Mouse (Mus musculus) ES-CJ7 (cell line): ENCODE measurements at regions not wholly inside any gene's neighbourhood (a gene's known extent, or its start where the extent isn't known, plus 50 kb on each side); places are given as distances from the start of the nearest gene placed in this dataset.
"Not testable (repeated sequence)": the region's sequence is repeated elsewhere in the genome, so short reads cannot be mapped to it uniquely, and the experiment has no call there.

Experiments used
- DNase-seq: peaks from one replicate; pipeline ENCODE4 v3.0.0; 2011; ENCODE audit warnings: low read depth, low spot score

GRCm38 (mm10) chr12:77588297-77588696 is 350.4 kb downstream of the Fut8 start:
- DNase-seq: no peak

DNA sequence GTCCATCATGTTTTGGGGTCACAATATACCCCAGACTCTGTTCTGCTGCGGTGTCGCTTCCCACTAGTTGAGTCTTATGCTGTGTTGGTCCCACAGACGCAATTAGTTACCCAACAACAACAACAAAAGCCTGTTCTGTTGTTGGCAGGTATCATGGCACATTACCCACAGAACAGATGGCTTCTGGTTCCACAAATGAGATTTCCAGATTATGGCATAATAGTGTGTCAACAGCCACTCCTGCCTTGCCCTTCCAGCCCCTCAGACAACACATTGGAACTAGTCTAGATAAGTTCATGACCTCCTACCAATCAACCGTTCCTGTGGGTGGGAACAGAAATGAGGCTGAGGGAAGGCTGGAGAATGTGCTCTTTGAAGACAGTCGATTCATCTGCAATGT is 351.5 kb downstream of the Fut8 start:
- DNase-seq: no peak

GRCm38 (mm10) chr12:77594092-77594491 is 356.2 kb downstream of the Fut8 start:
- DNase-seq: no peak

DNA sequence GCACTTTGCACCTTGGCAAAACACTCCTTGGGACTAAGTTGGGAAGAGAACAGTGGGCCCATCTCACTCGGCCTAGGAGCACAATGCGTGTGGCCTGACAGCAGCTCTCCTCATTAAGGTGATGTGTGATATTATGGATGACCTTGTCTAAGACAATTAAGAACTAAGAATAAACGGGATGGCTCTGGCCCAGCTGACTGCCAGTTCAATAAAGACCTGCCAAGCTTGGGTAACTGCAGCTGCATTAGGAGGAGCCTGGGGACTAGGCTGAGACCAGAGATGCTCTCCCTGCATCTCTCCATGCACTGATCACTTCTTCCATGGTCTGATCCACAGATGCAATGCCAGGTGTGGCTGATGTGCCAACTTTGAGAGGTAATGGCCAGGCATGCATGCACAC is 356.7 kb downstream of the Fut8 start:
- DNase-seq: no peak

- DNase-seq: no peak
Measured at GRCm38 (mm10) chr12:77595821-77596220, 357.9 kb downstream of the Fut8 start.

DNA sequence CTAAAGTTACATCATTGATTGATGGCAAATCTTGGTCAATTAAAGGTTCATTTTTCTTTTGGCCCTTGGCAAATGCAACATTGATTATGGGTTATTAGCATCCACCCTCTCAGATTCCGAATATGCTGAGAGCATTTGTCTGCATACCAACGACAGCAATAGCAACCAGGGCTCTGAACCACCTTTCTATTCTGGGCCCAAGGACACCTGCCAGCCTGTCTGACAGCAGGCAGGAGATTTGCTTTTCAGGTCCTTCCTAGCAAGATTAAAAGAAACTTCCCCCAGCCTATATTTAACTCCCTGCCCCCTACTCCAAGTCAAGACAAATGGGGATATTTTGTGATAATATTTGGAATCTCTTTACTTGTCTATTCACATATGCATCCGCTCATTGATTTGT is 358.8 kb downstream of the Fut8 start:
- no peak for DNase-seq

DNA sequence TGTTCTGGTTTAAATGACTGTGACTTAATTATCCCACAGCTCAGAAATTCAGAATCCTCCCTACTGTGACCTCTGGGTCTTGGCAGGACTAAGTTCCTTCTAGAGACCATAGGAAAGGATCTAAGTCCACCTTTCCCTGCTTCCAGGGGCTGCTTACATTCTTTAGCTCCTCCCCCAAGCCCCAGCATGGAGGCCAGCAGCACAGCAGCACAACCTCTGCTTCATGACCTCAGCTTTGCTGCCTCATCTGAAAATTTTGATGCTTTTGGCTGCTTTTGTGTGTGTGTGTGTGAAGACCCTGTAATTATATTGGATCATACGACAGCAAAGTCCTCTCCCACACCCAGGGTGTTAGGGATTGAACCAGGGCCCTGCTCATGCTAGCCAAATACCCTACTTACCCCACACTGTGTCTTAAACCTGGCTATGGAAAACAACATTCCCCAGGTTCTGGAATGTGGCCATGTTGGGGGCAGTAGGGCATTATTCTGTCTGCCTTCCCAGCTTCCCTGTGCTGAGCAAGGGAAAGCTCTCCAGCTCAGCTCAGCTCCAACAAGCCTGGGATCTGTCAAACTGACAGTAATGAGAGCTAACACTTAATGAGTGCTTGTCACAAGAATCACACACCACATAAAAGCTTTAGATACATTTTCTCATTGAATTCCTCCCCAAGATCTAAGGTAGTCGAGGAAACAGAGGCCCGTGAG is 359.9 kb downstream of the Fut8 start:
- no peak for DNase-seq

GRCm38 (mm10) chr12:77598334-77598715 is 360.4 kb downstream of the Fut8 start:
- DNase-seq: no peak

DNA sequence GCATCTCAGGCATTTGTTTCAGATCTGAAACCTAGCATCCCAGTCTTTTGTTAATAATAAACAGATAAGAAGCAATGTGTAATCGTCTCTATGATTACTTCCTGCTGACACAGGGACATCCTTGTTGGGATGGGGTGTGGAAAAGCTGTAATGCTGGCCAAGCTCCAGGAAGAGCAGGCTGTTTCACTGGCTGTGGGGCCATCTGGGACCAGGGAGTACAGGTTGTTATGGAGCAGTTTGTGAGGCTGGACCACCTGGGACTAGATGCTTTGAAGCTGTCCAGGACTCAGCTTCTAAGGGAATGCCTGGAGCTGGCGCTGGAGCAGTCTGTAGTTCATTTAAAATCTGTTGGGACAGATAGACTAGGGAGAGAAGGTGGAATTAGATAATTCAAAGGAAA is 361.5 kb downstream of the Fut8 start:
- DNase-seq: no peak

- no peak for DNase-seq
Measured at GRCm38 (mm10) chr12:77603832-77604501, 366.0 kb downstream of the Fut8 start.

DNA sequence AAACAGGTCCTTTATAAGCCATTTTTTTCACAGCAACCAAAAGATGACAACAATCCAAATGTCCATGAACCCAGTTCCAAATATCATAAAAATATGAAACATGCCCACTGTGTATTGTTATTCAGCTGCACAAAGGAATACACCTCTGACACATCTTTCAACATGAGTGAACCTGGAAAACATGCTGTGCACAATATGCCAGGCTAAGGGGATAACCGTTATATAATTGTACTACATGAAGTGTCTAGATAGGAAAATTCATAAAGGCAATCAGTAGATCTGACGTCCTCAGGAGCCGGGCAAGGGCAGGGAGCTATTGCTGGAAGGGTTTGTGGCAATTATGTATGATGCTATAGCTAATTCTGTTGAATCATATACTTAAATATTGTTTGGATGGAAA is 379.6 kb downstream of the Fut8 start:
- DNase-seq: no peak

DNA sequence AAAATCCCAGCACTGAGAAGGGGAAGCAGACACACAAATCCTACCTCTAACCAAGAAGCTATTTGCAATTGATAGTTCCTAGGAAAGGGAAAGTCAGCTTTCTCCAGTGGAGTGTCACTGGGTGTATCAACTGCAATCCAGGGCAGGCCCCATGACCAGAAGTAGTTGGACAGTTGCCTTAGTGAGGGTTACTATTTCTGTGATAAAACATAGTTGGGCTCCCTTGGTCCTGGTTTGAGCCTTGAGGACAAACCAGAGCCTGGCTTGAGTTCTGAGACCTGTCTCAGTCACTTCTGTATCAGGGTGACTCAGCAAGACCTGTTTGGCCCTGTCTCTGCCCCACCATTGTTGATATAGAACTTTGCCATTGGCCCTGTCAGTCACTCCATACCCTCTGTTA is 384.3 kb downstream of the Fut8 start:
- DNase-seq: no peak

- DNase-seq: not testable (repeated sequence)
Measured at GRCm38 (mm10) chr12:77624323-77624722, 386.4 kb downstream of the Fut8 start.

- DNase-seq: no peak
Measured at GRCm38 (mm10) chr12:77628358-77628850, 390.5 kb downstream of the Fut8 start.

- DNase-seq: no peak
Measured at GRCm38 (mm10) chr12:77633981-77634650, 396.2 kb downstream of the Fut8 start.

- DNase-seq: no peak
Measured at GRCm38 (mm10) chr12:77638266-77638665, 400.3 kb downstream of the Fut8 start.

- DNase-seq: no peak
Measured at GRCm38 (mm10) chr12:77642336-77642735, 404.4 kb downstream of the Fut8 start.

DNA sequence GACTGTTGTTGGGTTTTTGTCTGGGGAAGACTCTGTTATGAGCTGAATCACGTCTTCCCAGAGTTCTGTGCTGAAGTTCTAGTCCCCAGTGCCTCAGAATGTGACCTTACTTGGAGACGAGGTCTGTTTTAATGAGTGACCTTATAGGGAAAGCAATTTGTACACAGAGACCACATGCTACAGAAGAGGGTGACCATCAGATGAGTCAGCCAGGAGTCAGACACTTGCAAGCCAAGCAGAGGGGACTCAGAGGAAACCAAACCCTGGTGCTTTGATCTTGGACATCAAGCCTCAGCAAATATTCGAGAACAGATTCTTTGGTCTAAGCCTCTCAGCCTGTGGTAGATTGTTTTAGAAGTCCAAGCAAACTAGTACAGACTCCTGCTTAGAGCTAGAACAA is 409.9 kb downstream of the Fut8 start:
- no peak for DNase-seq

GRCm38 (mm10) chr12:77654282-77654681 is 416.4 kb downstream of the Fut8 start:
- DNase-seq: no peak

DNA sequence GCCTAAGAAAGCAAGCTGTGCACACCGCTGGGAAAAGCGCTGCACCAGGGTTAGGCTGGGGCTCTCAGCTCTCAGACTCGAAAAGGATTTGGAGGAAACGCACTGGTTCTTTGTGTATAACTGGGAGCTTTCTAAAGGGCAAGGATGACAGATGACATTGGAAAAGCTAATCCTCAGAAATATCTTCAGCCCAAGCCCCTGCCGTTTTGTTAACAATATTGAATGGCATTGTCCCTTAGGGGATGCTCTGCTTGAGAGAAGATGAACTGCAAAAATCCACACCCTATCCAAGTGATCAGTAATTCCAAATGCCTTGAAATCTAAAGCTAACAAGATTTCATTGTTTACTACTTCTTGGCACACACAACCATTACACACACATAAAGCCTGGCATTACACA is 419.1 kb downstream of the Fut8 start:
- DNase-seq: no peak

DNA sequence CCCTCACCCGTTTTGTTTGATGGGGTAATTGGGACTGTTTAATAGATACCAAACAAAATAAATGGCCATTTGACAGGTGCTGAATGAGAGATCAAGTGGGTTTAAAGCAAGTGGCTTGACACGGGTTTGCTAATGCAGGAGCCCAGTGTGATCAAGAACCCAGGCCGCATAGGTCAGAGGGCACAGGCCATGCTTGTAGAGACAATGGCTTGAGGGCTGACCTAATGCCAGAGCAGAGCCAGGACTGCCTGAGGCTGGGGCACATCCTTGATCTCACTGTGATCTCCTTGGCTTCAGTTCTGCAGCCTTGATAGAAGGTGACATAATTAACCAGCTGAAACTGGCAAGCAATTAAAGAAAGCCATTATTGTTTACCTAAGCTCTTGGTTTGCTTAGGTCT is 420.0 kb downstream of the Fut8 start:
- DNase-seq: no peak

DNA sequence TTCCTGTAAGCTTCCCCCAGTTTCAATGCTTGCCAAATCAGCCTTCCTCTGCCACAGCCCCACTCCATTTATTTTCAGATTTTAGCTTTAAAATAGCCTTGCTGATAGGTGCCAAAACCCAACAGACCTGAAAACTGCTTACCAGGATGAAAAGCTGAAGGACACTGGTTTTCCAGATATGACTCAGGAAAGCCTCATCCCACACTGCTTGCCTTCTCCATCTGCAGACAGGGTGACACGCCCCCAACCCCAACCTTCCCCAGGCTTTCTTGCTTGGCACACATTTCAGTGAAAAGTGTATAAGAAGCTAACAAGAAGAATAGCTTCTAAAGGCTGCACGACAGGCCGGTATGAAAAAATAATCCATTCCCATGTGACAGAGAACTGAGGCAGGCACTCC is 425.3 kb downstream of the Fut8 start:
- DNase-seq: no peak
